Mouse (Mus musculus) splenic B cell, adult 2 months (primary cell): Measurements from ENCODE around the gene Hs3st6.

Experiments used
- DNase-seq: peaks from one replicate; pipeline ENCODE4 v3.0.0-alpha.2; 2011; ENCODE audit warnings: low read depth, low spot score
- H3K27me3 ChIP-seq: 2 replicates; pipeline ENCODE4 v1.6.1; 2012; ENCODE audit warnings: mild to moderate bottlenecking, low read length, moderate library complexity, mixed read lengths; ENCODE audit not compliant: control insufficient read depth, poor library complexity, insufficient read depth, severe bottlenecking
- H3K36me3 ChIP-seq: 2 replicates; pipeline ENCODE4 v1.6.1; 2012; ENCODE audit warnings: mild to moderate bottlenecking, low read length, moderate library complexity, mixed read lengths; ENCODE audit not compliant: control insufficient read depth, poor library complexity, insufficient read depth, severe bottlenecking

Gene Hs3st6

GRCm38 (mm10) chr17:24723122-24723880 lies 29.5 kb upstream of the Hs3st6 start:
- peaks cover 7% of the 10 kb centered on the region; the same call in 1 of the 2 replicates for H3K36me3 ChIP-seq
- DNase-seq, result no peak
- no peaks in the 10 kb centered on the region for H3K27me3 ChIP-seq

GRCm38 (mm10) chr17:24723881-24724180 lies 29.0 kb upstream of the Hs3st6 start:
- Histone ChIP-seq H3K36me3 (peaks cover 7% of the 10 kb centered on the region; the same call in 1 of the 2 replicates), H3K27me3 (no peaks in the 10 kb centered on the region)
- no peak for DNase-seq

DNA sequence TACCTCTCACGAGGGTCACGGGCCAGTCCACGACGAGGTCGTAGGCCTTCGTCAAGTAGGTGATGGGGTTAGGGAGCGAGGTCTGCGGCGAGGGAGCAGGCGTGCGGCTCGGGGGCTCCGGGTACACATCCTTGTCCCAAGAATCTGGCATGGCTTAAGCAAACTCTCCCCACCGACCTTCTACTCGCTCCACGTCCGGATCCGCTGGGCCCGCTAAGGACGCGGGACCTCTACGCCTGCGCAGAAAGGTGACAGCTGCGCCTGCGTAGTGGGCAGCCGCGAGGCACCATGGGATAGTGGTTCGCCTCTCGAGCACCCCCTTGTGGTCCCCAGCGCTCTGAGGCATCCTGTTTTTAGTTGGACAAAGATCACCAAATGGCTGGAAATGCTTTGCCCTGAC lies 28.6 kb upstream of the Hs3st6 start, which contains the start of gene Ndufb10:
Gene Ndufb10 (minus strand): TSS at position 295 of the 400 bp plus-strand sequence.
- peak; percentile 97 for DNase-seq
- Histone ChIP-seq H3K36me3 (peaks cover 7% of the 10 kb centered on the region; the same call in 1 of the 2 replicates), H3K27me3 (no peaks in the 10 kb centered on the region)

- Histone ChIP-seq H3K36me3 (peaks cover 5% of the 10 kb centered on the region; the same call in 1 of the 2 replicates), H3K27me3 (no peaks in the 10 kb centered on the region)
- no peak for DNase-seq
These were observed 27.0 kb upstream of the Hs3st6 start for GRCm38 (mm10) chr17:24725637-24726390.

DNA sequence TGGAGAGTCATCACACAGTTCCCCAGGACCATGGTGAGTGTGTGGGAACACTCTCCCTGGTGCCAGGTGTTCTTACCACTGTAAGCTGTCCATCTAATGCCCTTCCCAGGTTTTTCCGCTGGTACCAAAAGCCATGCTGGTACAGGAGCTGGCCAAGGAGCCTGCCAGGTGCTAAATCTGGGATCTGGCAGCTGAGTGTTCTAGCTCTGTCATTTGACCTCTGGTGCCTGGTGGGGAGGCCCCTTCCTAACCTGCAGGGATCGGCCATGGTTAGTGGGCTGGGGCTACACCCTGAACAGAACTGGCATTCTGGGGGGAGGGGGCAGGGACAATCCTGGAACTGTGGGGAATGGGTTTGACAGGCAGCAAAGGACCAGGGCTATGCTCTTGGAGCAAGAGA lies 25.2 kb upstream of the Hs3st6 start, which contains the start of gene Rpl3l:
Gene Rpl3l (plus strand): TSS at position 203 of the 400 bp plus-strand sequence.
- no peak for DNase-seq
- no peaks in the 10 kb centered on the region for H3K27me3 ChIP-seq
- H3K36me3 ChIP-seq, result no peaks in the 10 kb centered on the region

DNA sequence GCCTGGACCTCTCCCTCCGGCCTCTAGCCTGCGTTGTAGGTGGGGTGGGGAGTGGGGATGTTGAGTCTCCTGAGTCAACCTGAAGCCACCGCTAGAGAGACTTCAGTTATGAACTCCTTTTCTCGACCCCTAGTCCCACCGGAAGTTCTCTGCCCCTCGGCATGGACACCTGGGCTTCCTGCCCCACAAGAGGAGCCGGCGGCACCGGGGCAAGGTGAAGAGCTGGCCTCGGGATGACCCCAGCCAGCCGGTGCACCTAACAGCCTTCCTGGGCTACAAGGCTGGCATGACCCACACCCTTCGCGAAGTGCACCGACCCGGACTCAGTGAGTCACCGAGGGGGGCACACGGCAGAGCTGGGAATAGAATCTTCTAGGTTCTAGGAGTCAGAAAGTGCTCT lies 24.6 kb upstream of the Hs3st6 start:
- Histone ChIP-seq H3K36me3 (no peaks in the 10 kb centered on the region), H3K27me3 (no peaks in the 10 kb centered on the region)
- DNase-seq, result no peak

DNA sequence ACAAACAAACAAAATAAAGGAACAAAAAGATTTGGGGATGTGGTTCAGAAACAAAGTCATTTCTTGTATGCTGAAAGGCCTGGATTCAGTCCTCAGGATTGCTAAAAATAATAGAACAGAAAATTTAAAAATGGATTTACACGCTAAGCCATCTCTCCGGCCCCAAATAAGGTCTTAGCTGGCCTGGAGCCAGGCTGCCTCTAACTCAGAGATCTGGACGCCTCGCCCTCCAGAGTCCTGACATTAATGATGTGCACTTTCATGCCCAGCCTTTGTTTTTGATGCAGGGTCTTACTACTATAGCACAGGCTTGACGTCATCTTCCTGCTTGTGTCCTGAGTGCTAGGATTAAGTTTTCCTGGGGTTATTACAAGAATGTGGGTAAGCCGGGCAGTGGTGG lies 23.7 kb upstream of the Hs3st6 start:
- Histone ChIP-seq H3K27me3 (no peaks in the 10 kb centered on the region), H3K36me3 (no peaks in the 10 kb centered on the region)
- DNase-seq, result no peak

- no peaks in the 10 kb centered on the region for H3K27me3 ChIP-seq
- H3K36me3 ChIP-seq, result no peaks in the 10 kb centered on the region
- no peak for DNase-seq
These were observed 22.0 kb upstream of the Hs3st6 start for GRCm38 (mm10) chr17:24730787-24731186.

GRCm38 (mm10) chr17:24732233-24732935 lies 20.4 kb upstream of the Hs3st6 start:
- Histone ChIP-seq H3K36me3 (no peaks in the 10 kb centered on the region), H3K27me3 (no peaks in the 10 kb centered on the region)
- no peak for DNase-seq

DNA sequence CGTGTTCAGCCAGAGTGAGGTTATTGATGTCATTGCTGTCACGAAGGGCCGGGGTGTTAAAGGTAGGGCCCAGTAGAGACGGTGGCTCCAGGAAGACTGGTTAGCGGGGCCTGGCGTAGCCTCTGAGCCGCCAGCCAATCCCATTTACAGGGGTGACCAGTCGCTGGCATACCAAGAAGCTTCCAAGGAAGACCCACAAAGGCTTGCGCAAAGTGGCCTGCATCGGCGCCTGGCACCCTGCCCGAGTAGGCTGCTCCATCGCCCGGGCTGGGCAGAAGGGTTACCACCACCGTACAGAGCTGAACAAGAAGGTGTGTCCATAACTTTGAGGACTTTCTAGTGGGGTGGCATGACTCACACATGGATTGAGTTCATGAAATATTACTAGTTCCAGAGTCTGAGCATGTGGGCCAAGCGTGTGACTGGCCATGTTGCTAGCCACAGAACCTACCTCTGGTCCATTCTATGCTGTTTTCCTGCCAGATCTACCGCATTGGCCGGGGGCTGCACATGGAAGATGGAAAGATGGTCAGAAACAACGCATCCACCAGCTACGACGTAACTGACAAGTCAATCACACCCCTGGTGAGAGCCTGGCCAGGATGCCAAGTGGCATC lies 19.2 kb upstream of the Hs3st6 start:
- DNase-seq, result no peak
- H3K36me3 ChIP-seq, result no peaks in the 10 kb centered on the region

DNA sequence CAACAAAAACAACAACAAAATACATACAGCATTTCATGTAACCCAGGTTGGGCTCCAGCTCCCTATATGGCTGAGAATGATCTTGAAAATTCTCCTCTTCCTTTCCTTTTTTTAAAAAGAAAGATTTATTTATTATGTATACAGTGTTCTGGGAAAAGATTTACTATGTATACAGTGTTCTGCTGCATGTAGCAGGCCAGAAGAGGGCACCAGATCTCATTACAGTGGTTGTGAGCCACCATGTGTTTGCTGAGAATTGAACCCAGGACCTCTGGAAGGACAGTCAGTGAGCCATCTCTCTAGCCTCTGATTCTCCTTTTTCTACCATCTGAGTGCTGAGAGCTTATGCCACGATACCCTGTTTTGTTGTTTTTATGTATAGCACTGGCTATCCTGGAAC lies 18.3 kb upstream of the Hs3st6 start:
- H3K27me3 ChIP-seq, result no peaks in the 10 kb centered on the region
- no peak for DNase-seq
- no peaks in the 10 kb centered on the region for H3K36me3 ChIP-seq

More for the DNA sequence above, 19.2 kb upstream of the Hs3st6 start:
- no peaks in the 10 kb centered on the region for H3K27me3 ChIP-seq

- Histone ChIP-seq H3K36me3 (no peaks in the 10 kb centered on the region), H3K27me3 (no peaks in the 10 kb centered on the region)
- DNase-seq, result no peak
These were observed 17.3 kb upstream of the Hs3st6 start for GRCm38 (mm10) chr17:24735446-24735845.

- H3K27me3 ChIP-seq, result no peaks in the 10 kb centered on the region
These were observed 16.3 kb upstream of the Hs3st6 start, which contains the start of gene Msrb1 for GRCm38 (mm10) chr17:24736330-24737051. TSS of gene Msrb1 (plus strand) at chr17:24736642.

More at GRCm38 (mm10) chr17:24736330-24737051, 16.3 kb upstream of the Hs3st6 start, which contains the start of gene Msrb1:
- peak; percentile 95 for DNase-seq
- H3K36me3 ChIP-seq, result no peaks in the 10 kb centered on the region
